Mouse (Mus musculus): ENCODE measurements around the gene Plxnb2. TPM values are rescaled to one million over a fixed set of nuclear protein-coding genes. Genes with fewer than 3 reads are reported as not detected.

Plxnb2 gene
- total and polyA plus RNA-seq, 3 experiments: 0.17 to 0.19 TPM; not detected in 1

DNA sequence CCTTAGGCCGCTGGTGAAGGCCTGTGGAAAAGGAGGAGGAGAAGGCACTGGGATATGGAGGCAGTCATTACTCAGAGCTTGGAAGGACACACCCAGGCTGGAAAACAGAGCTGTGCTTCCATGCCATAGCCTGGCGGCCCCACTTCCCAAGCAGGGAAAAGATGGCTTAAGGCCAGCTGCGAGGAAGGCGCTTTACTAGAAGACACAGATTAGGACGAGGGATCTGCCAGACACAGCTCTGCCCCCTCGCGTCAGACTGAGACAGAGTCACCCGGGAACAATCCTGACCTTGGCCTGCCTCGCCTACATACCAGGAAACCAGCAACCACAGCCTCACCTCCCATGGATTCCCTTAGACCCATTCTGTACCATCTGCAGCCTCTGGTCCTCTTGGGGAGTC, 70.4 kb downstream of the Plxnb2 start:
- Histone ChIP-seq H3K27me3 (ENCODE audit: control insufficient read depth in 1 of 2, insufficient read depth in 2 of 2, low read length in 2 of 2) (no peaks in the 10 kb centered on the region), H3K4me3 (ENCODE audit: control insufficient read depth in 1 of 2, insufficient read depth in 1 of 2, low read depth in 2 of 2, low read length in 2 of 2) (no peak overlapping the region), H3K27ac (ENCODE audit: control insufficient read depth, low read depth, low read length) (no peak overlapping the region), H3K79me2 (ENCODE audit: control insufficient read depth, insufficient read depth, low read length, poor library complexity) (no peaks in the 10 kb centered on the region), H3K9me3 (replicated peaks; ENCODE audit: insufficient read depth, low read length) (no peaks in the 10 kb centered on the region), H3K4me1 (ENCODE audit: control insufficient read depth in 1 of 2, insufficient read depth in 2 of 2, low read length in 2 of 2) (peaks cover 0 to 2% of the 10 kb centered on the region in 2 experiments; a peak in 1 of 4 replicates), H3K9ac (ENCODE audit: control insufficient read depth, low read depth, low read length, poor library complexity, severe bottlenecking) (no peak overlapping the region), H3K36me3 (ENCODE audit: control insufficient read depth in 1 of 2, insufficient read depth in 2 of 2, low read length in 2 of 2) (peaks cover 2 to 4% of the 10 kb centered on the region in 2 experiments; a peak in 3 of 4 replicates)
- DNase-seq (ENCODE audit: low read depth, low spot score): no peak
- TF ChIP-seq JUND (IDR thresholded peaks at IDR 0.05; ENCODE audit: low read depth, low read length): no peak
- no peak for TF ChIP-seq NELFE (IDR thresholded peaks at IDR 0.05; ENCODE audit: low read depth, low read length)
- no peak for TF ChIP-seq UBTF (IDR thresholded peaks at IDR 0.05; ENCODE audit: borderline replicate concordance, insufficient read depth, low read depth, low read length)
- no peak for TF ChIP-seq ZC3H11A (IDR thresholded peaks at IDR 0.05; ENCODE audit: low read depth, low read length)
- TF ChIP-seq MXI1 (IDR thresholded peaks at IDR 0.05; ENCODE audit: low read depth, low read length): no peak
- no peak for TF ChIP-seq GATA1 (IDR thresholded peaks at IDR 0.05; ENCODE audit: low read depth, low read length)
- TF ChIP-seq BHLHE40 (IDR thresholded peaks at IDR 0.05; ENCODE audit: borderline replicate concordance, low read depth, low read length): no peak
- no peak for TF ChIP-seq GABPA (IDR thresholded peaks at IDR 0.05; ENCODE audit: low read depth, low read length)

DNA sequence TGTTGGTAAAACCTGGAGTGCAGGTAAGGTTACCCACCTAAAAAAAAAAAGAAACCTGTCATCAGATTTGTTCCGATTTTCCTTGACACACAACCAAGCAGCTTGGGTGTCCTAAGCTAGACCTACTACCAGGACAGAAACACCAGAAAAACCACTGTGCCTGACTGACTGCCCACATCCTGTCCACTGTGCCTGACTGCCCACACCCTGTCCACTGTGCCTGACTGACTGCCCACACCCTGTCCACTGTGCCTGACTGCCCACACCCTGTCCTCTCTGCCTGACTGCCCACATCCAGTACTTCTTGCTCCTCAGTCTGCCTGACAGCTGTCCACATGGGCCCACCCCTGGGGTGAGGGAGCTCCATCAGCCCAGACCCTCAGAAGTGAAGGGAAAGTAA, 73.6 kb downstream of the Plxnb2 start:
- Histone ChIP-seq H3K9me3 (replicated peaks; ENCODE audit: insufficient read depth, low read length) (no peaks in the 10 kb centered on the region), H3K79me2 (ENCODE audit: control insufficient read depth, insufficient read depth, low read length, poor library complexity) (no peaks in the 10 kb centered on the region), H3K4me3 (ENCODE audit: control insufficient read depth in 1 of 2, insufficient read depth in 1 of 2, low read depth in 2 of 2, low read length in 2 of 2) (no peak overlapping the region), H3K9ac (ENCODE audit: control insufficient read depth, low read depth, low read length, poor library complexity, severe bottlenecking) (no peak overlapping the region), H3K27me3 (ENCODE audit: control insufficient read depth in 1 of 2, insufficient read depth in 2 of 2, low read length in 2 of 2) (no peaks in the 10 kb centered on the region), H3K36me3 (ENCODE audit: control insufficient read depth in 1 of 2, insufficient read depth in 2 of 2, low read length in 2 of 2) (peaks cover 0 to 4% of the 10 kb centered on the region in 2 experiments; a peak in 2 of 4 replicates), H3K4me1 (ENCODE audit: control insufficient read depth in 1 of 2, insufficient read depth in 2 of 2, low read length in 2 of 2) (no peaks in the 10 kb centered on the region), H3K27ac (ENCODE audit: control insufficient read depth, low read depth, low read length) (no peak overlapping the region)
- TF ChIP-seq POLR2AphosphoS5 (IDR thresholded peaks at IDR 0.05; ENCODE audit: borderline replicate concordance, low read depth, low read length): no peak
- TF ChIP-seq BHLHE40 (IDR thresholded peaks at IDR 0.05; ENCODE audit: borderline replicate concordance, low read depth, low read length): no peak
- no peak for TF ChIP-seq RCOR1 (IDR thresholded peaks at IDR 0.05; ENCODE audit: low read depth, low read length)
- no peak for TF ChIP-seq ZC3H11A (IDR thresholded peaks at IDR 0.05; ENCODE audit: low read depth, low read length)
- no peak for TF ChIP-seq UBTF (IDR thresholded peaks at IDR 0.05; ENCODE audit: borderline replicate concordance, insufficient read depth, low read depth, low read length)
- TF ChIP-seq EP300 (IDR thresholded peaks at IDR 0.05; ENCODE audit: low read depth in 1 of 2, low read length in 2 of 2): no peak
- no peak for TF ChIP-seq MAX (IDR thresholded peaks at IDR 0.05; ENCODE audit: low read length)
- TF ChIP-seq CTCF (IDR thresholded peaks at IDR 0.05 in 2 of 3, conservative IDR thresholded peaks at IDR 0.05 in 1 of 3; ENCODE audit: control insufficient read depth in 1 of 3, insufficient read depth in 1 of 3, low read depth in 2 of 3, low read length in 3 of 3, poor library complexity in 1 of 3, severe bottlenecking in 1 of 3): no peak
- no peak for TF ChIP-seq SIN3A (IDR thresholded peaks at IDR 0.05; ENCODE audit: low read length)
- no peak for TF ChIP-seq SMC3 (IDR thresholded peaks at IDR 0.05; ENCODE audit: low read depth, low read length)
- no peak for TF ChIP-seq HCFC1 (IDR thresholded peaks at IDR 0.05; ENCODE audit: low read depth, low read length)
- TF ChIP-seq POLR2AphosphoS2 (IDR thresholded peaks at IDR 0.05; ENCODE audit: low read length): no peak
- TF ChIP-seq ZMIZ1 (IDR thresholded peaks at IDR 0.05; ENCODE audit: low read depth, low read length): no peak
- no peak for TF ChIP-seq USF1 (IDR thresholded peaks at IDR 0.05; ENCODE audit: low read depth, low read length)
- TF ChIP-seq NRF1 (IDR thresholded peaks at IDR 0.05; ENCODE audit: insufficient read depth, low read depth, low read length, poor library complexity, severe bottlenecking): no peak
- TF ChIP-seq CHD2 (IDR thresholded peaks at IDR 0.05; ENCODE audit: low read length): no peak
- TF ChIP-seq MEF2A (IDR thresholded peaks at IDR 0.05; ENCODE audit: extremely low read depth, insufficient replicate concordance, low read depth, low read length, poor library complexity, severe bottlenecking): no peak
- TF ChIP-seq MAZ (IDR thresholded peaks at IDR 0.05; ENCODE audit: low read depth, low read length): no peak
- no peak for TF ChIP-seq MXI1 (IDR thresholded peaks at IDR 0.05; ENCODE audit: low read depth, low read length)
- no peak for DNase-seq (ENCODE audit: low read depth, low spot score)

All from MEL (cell line).